Mouse (Mus musculus) midbrain, embryonic 11.5 days (tissue): ENCODE measurements around the gene Fbxw2. TPM values are rescaled to one million over a fixed set of nuclear protein-coding genes. Genes with fewer than 3 reads are reported as not detected.
"Not testable (repeated sequence)": the region's sequence is repeated elsewhere in the genome, so short reads cannot be mapped to it uniquely, and the experiment has no call there.

Experiments used
- ATAC-seq: fragments of 200-750 bp; cut with Nextera tagmentation; 2 replicates; pipeline ENCODE4 v1.8.0; 2017; ENCODE audit warnings: moderate TSS enrichment, moderate library complexity; ENCODE audit not compliant: low FRiP score
- DNase-seq: peaks from one replicate; pipeline ENCODE4 v3.0.0; 2015; ENCODE audit warnings: low spot score; ENCODE audit errors: missing footprints
- H3K27ac ChIP-seq: fragments of 300-500 bp; sonication (generic); 2 replicates; pipeline ENCODE4 v1.5.1; 2014; ENCODE audit warnings: low read depth, low read length
- H3K27me3 ChIP-seq: fragments of 300-500 bp; sonication (generic); 2 replicates; pipeline ENCODE4 v1.6.1; 2014; ENCODE audit warnings: mild to moderate bottlenecking, low read length, moderate library complexity, mixed read lengths; ENCODE audit not compliant: control insufficient read depth, insufficient read depth
- H3K36me3 ChIP-seq: fragments of 300-500 bp; sonication (generic); 2 replicates; pipeline ENCODE4 v1.6.1; 2014; ENCODE audit warnings: mild to moderate bottlenecking, low read length, moderate library complexity, mixed read lengths; ENCODE audit not compliant: control insufficient read depth, insufficient read depth
- H3K4me1 ChIP-seq: fragments of 300-500 bp; sonication (generic); 2 replicates; pipeline ENCODE4 v1.6.1; 2014; ENCODE audit warnings: low read length; ENCODE audit not compliant: control insufficient read depth, insufficient read depth
- H3K4me2 ChIP-seq: fragments of 300-500 bp; sonication (generic); 2 replicates; pipeline ENCODE4 v1.6.1; 2014; ENCODE audit warnings: mild to moderate bottlenecking, moderate library complexity
- H3K4me3 ChIP-seq: fragments of 300-500 bp; sonication (generic); 2 replicates; pipeline ENCODE4 v1.5.1; 2014; ENCODE audit warnings: low read depth, low read length
- H3K9ac ChIP-seq: fragments of 300-500 bp; sonication (generic); 2 replicates; pipeline ENCODE4 v1.6.1; 2014; ENCODE audit warnings: low read length
- H3K9me3 ChIP-seq: fragments of 300-500 bp; sonication (generic); 2 replicates; pipeline ENCODE4 v1.6.1; 2016; ENCODE audit warnings: low read length; ENCODE audit not compliant: control insufficient read depth
- WGBS: fragments of 180-500 bp; shearing (Covaris S2); extraction: QIAGEN DNeasy Blood & Tissue Kit; methylation state at CpG from one replicate; pipeline ENCODE4 v1.1.7; 2014; 5-methylcytosine and 5-hydroxymethylcytosine counted together
- polyA plus RNA-seq: library from polyadenylated mRNA; unstranded; fragments of >200 nt; fragmentation: Nextera tagmentation; extraction: Ambion mirVana; gene quantifications from 2 replicates; pipeline ENCODE4 v1.2.1, GENCODE M21; 2014

Fbxw2 gene
- polyA plus RNA-seq, 1 experiment from 2014 or later: 66.8 TPM

- H3K27ac ChIP-seq: no peak overlapping the region
- H3K36me3 ChIP-seq: no peaks in the 10 kb centered on the region
- no peak overlapping the region for H3K4me2 ChIP-seq
- no peak overlapping the region for H3K9ac ChIP-seq
- H3K27me3 ChIP-seq: no peaks in the 10 kb centered on the region
- no peaks in the 10 kb centered on the region for H3K9me3 ChIP-seq
- 87% methylated on average over 11 of the region's 11 CpGs for WGBS
- H3K4me1 ChIP-seq: no peaks in the 10 kb centered on the region
- ATAC-seq: no peak
- no peak overlapping the region for H3K4me3 ChIP-seq
- no peak for DNase-seq
Measured at GRCm38 (mm10) chr2:34843211-34843939, 17.3 kb upstream of the Fbxw2 start.

GRCm38 (mm10) chr2:34841706-34842105 lies 15.6 kb upstream of the Fbxw2 start:
- Histone ChIP-seq H3K4me1 (no peaks in the 10 kb centered on the region), H3K4me2 (no peak overlapping the region), H3K9ac (no peak overlapping the region), H3K27ac (no peak overlapping the region), H3K36me3 (no peaks in the 10 kb centered on the region), H3K9me3 (no peaks in the 10 kb centered on the region), H3K4me3 (no peak overlapping the region), H3K27me3 (no peaks in the 10 kb centered on the region)
- DNase-seq (no peak), ATAC-seq (no peak)
- WGBS: 93% methylated on average over 8 of the region's 8 CpGs

GRCm38 (mm10) chr2:34840143-34840542 lies 14.0 kb upstream of the Fbxw2 start:
- 81% methylated on average over 5 of the region's 5 CpGs for WGBS

GRCm38 (mm10) chr2:34835669-34836068 lies 9.6 kb upstream of the Fbxw2 start:
- no peaks in the 10 kb centered on the region for H3K4me1 ChIP-seq
- H3K4me3 ChIP-seq: no peak overlapping the region
- H3K9me3 ChIP-seq: no peaks in the 10 kb centered on the region
- H3K27me3 ChIP-seq: no peaks in the 10 kb centered on the region
- H3K4me2 ChIP-seq: no peak overlapping the region
- DNase-seq: no peak
- no peaks in the 10 kb centered on the region for H3K36me3 ChIP-seq
- 75% methylated on average over 3 of the region's 3 CpGs for WGBS
- no peak overlapping the region for H3K27ac ChIP-seq
- ATAC-seq: no peak
- no peak overlapping the region for H3K9ac ChIP-seq

More at GRCm38 (mm10) chr2:34840143-34840542, 14.0 kb upstream of the Fbxw2 start:
- H3K4me1 ChIP-seq, H3K36me3 ChIP-seq, H3K9me3 ChIP-seq, H3K27me3 ChIP-seq, DNase-seq, H3K4me3 ChIP-seq, H3K4me2 ChIP-seq, ATAC-seq, H3K27ac ChIP-seq, H3K9ac ChIP-seq: not testable (repeated sequence)

- no peak overlapping the region for H3K9ac ChIP-seq
- no peak overlapping the region for H3K4me3 ChIP-seq
- no peaks in the 10 kb centered on the region for H3K27me3 ChIP-seq
- WGBS: 89% methylated on average over 17 of the region's 17 CpGs
- H3K27ac ChIP-seq: no peak overlapping the region
- no peaks in the 10 kb centered on the region for H3K9me3 ChIP-seq
- H3K4me2 ChIP-seq: no peak overlapping the region
- DNase-seq (no peak), ATAC-seq (no peak)
- no peaks in the 10 kb centered on the region for H3K4me1 ChIP-seq
- no peaks in the 10 kb centered on the region for H3K36me3 ChIP-seq
Measured at GRCm38 (mm10) chr2:34833624-34834023, 7.5 kb upstream of the Fbxw2 start.

GRCm38 (mm10) chr2:34832766-34833457 lies 6.8 kb upstream of the Fbxw2 start, which contains the start of gene Gm34653:
Gm34653 (plus strand) TSS chr2:34833007.
- H3K4me1 ChIP-seq, H3K27ac ChIP-seq, H3K27me3 ChIP-seq, H3K9ac ChIP-seq, ATAC-seq, H3K4me2 ChIP-seq, H3K36me3 ChIP-seq, DNase-seq, H3K4me3 ChIP-seq, H3K9me3 ChIP-seq: not testable (repeated sequence)
- 72% methylated on average over 11 of the region's 11 CpGs for WGBS

- ATAC-seq, H3K4me1 ChIP-seq, H3K36me3 ChIP-seq, H3K27ac ChIP-seq, H3K4me3 ChIP-seq, H3K27me3 ChIP-seq, H3K9me3 ChIP-seq, DNase-seq, H3K4me2 ChIP-seq, H3K9ac ChIP-seq: not testable (repeated sequence)
- WGBS: 97% methylated on average over 17 of the region's 17 CpGs
Measured at GRCm38 (mm10) chr2:34830066-34830465, 4.0 kb upstream of the Fbxw2 start.

GRCm38 (mm10) chr2:34828026-34828425 lies 1.9 kb upstream of the Fbxw2 start:
- H3K4me3 ChIP-seq: no peak overlapping the region
- no peak overlapping the region for H3K27ac ChIP-seq
- H3K36me3 ChIP-seq: no peaks in the 10 kb centered on the region
- no peak overlapping the region for H3K9ac ChIP-seq
- no peak for ATAC-seq
- peaks cover 11% of the 10 kb centered on the region; the same call in 1 of the 2 replicates for H3K4me1 ChIP-seq
- 94% methylated on average over 1 of the region's 1 CpGs for WGBS
- H3K27me3 ChIP-seq: no peaks in the 10 kb centered on the region
- no peak overlapping the region for H3K4me2 ChIP-seq
- H3K9me3 ChIP-seq: no peaks in the 10 kb centered on the region
- DNase-seq: no peak

DNA sequence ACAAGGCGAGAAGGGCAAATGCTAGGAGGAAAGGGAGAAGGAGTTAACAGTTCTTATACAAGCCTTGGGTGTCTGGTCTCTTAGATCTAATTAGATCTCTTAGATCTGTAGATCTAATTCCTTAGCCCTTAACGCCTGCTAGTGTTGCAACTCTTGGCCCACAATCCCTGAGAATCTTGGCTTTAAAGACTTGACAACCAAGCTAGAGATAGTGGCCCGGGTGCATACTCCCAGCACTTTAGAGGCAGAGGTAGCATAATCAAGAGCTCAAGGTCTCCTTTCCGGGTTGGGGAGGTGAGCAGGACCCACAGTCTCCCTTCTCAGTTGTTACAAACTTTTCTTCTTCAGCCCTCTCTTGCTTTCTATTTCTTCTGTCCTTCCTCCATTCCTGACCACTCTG lies 1.5 kb upstream of the Fbxw2 start:
- H3K27ac ChIP-seq: no peak overlapping the region
- H3K4me3 ChIP-seq: no peak overlapping the region
- H3K36me3 ChIP-seq: no peaks in the 10 kb centered on the region
- H3K27me3 ChIP-seq: no peaks in the 10 kb centered on the region
- DNase-seq (no peak), ATAC-seq (no peak)
- no peak overlapping the region for H3K9ac ChIP-seq
- H3K4me2 ChIP-seq: no peak overlapping the region
- 92% methylated on average over 4 of the region's 4 CpGs for WGBS
- peaks cover 11% of the 10 kb centered on the region; the same call in 1 of the 2 replicates for H3K4me1 ChIP-seq
- no peaks in the 10 kb centered on the region for H3K9me3 ChIP-seq
